Mouse (Mus musculus) activated CD4-positive, CD25-positive, alpha-beta regulatory T cell, adult 4 months (primary cell): ENCODE results near the gene Rin2. TPM values are rescaled to one million over a fixed set of nuclear protein-coding genes. Genes with fewer than 3 reads are reported as not detected.
"Not testable (repeated sequence)": the region's sequence is repeated elsewhere in the genome, so short reads cannot be mapped to it uniquely, and the experiment has no call there.

ENCODE experiments used
- ATAC-seq: one replicate; pipeline ENCODE4 v1.8.0; 2017
- polyA plus RNA-seq, 2 experiments: library from polyadenylated mRNA; unstranded; fragments of 100-300 nt; shearing (Covaris generic); gene quantifications; one replicate each; pipeline ENCODE4 v1.2.1; 2017

Rin2 gene
- polyA plus RNA-seq, 2 experiments from 2014 or later: 1.6 to 4.3 TPM

DNA sequence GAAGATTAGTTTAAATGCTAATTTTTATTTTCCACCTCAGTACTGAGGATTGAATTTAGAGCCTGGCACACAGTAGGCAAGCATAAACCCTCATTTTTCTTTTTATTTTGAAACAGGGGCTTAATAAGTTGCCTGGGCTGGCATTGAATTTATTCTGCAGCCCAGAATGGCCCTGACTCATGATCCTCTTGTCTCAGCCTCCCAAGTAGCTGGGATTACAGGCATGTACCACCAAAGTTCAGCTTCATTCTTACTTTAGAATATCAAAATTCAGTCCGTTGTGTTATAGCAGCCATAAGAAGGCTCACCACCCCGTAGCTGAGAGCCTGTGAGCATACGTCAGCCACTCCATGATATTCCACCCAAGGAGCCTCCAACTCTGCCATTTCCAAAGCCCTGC, 191.2 kb downstream of the Rin2 start:
- ATAC-seq: no peak

- ATAC-seq: no peak
Measured at GRCm38 (mm10) chr2:145866695-145867449, 191.9 kb downstream of the Rin2 start.

DNA sequence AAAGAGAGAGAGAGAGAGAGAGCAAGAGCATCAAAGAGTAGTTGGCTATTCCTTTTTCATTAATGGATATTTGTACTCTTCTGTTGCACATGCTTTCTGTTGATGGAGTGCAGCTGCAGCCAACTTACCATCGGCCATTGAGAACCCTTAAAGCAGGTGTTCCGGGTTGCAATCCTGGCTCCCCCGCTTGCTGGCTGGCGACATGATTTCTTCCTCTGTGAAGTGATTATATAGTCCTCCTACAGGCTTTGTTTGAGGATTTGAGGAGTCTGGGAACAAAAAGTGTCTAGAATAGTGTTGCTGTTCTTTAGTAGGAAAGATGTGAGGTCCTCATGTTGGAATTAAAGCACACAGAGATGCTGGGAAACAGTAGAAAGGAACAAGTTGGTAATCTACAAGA, 196.3 kb downstream of the Rin2 start:
- no peak for ATAC-seq

DNA sequence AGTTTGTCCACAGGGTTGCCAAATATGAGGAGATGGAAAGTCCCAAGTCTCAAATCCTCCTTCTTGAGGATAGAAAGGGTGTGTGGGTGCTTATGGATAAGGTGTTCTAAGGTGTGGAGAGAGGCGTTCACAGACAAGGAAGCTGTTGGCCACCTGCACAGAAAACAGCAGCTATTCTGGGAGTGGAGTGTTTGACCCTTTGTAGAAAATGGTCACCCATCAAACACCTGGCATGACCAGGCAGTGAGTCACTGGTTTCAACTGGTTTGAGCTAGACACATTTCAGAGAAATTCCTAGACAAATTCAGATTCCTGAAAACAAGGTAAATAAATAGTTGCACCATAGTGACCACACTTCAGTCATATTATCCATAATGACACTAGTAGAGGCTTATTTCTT, 197.1 kb downstream of the Rin2 start:
- ATAC-seq: no peak

- no peak for ATAC-seq
Measured at GRCm38 (mm10) chr2:145873953-145874352, 198.9 kb downstream of the Rin2 start.

DNA sequence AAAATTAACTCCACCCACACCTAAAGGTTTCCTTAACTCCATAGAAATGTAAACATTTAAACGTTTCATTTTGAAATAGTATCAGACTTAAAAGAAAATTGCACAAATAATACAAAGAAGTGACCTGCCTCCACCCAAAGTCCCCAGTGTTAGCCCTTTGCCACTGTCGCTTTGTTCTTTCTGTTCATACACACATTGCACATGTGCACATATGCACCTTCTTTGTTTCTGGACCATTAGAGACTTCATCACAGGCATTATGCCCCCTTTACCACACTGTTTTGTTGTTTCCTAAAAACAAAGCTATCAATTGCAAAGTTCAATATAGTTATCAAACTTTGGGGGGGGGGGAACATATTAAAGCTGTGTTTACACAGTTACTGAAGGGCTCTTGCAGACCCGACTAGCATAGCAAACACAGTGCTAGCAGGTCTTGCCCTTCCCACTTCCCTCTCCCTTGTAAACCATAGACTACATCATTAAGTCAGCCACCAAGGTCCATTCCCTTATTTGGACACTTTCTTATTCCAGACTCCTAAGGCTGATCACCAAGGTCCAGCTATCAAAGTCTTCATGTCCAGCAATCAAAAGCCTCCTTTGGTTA, 200.0 kb downstream of the Rin2 start:
- no peak for ATAC-seq

DNA sequence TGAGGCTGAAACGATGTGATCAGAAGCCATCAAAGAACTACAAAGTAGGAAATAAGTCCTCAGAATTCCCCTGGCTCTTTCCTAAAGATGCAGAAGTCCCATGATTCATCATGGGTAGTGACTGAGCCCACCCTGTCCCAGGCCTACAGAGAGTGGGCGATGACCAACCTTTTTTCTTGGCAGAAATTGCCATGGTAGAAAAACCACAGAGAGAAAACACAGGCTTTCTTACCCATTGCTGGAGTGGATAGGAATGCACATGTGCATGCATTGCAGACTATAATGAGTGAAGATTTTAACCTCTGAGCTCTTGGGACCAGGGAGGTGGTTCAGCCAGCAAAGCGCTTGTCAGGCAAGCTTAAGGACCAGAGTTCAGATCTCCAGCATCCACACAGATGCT, 202.2 kb downstream of the Rin2 start:
- no peak for ATAC-seq

DNA sequence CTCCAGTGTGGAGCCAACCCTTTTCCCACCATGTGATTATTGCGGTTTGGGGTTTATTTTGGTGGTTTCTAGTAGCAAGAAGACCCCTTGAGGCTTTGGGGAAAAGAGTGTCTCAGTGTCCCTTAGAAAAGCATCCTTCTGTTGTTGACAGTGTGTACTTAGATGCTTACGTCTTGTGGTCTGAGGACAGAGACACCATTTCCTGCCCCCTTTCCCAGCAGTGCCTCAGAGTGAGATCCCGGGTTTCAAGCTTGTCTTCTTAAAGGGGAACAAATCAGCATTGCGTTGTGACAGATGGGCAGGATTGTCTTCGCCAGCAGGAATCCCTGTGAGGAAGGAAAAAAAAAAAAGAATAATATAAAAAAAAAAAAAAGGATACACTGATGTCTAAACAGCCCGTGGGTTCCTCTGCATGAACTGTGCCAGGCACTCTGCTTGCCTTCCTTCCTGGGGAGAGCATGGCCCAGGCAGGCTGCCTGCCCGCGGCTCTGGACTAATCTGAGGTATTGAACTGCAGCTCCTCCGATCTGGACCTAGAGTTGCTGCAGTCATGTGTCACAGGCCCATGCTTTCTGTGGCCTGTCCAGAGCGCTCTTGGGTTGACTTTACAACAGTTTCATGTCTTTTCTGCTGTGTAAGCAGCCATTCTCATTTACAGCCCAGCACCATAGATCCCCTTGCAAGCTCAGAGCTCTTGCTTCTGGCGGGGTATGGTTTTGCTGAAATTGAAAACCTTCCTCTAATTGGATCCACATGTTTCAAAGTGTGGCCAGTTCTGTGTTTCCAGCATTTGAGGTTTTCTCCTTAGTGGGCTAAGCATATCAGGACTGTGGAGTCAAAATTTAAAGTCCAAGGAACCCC, 206.1 kb downstream of the Rin2 start:
- no peak for ATAC-seq

GRCm38 (mm10) chr2:145881932-145882331, 206.9 kb downstream of the Rin2 start:
- ATAC-seq: no peak

- no peak for ATAC-seq
Measured at GRCm38 (mm10) chr2:145882398-145882797, 207.4 kb downstream of the Rin2 start.

- no peak for ATAC-seq
Measured at GRCm38 (mm10) chr2:145884036-145884912, 209.3 kb downstream of the Rin2 start.

DNA sequence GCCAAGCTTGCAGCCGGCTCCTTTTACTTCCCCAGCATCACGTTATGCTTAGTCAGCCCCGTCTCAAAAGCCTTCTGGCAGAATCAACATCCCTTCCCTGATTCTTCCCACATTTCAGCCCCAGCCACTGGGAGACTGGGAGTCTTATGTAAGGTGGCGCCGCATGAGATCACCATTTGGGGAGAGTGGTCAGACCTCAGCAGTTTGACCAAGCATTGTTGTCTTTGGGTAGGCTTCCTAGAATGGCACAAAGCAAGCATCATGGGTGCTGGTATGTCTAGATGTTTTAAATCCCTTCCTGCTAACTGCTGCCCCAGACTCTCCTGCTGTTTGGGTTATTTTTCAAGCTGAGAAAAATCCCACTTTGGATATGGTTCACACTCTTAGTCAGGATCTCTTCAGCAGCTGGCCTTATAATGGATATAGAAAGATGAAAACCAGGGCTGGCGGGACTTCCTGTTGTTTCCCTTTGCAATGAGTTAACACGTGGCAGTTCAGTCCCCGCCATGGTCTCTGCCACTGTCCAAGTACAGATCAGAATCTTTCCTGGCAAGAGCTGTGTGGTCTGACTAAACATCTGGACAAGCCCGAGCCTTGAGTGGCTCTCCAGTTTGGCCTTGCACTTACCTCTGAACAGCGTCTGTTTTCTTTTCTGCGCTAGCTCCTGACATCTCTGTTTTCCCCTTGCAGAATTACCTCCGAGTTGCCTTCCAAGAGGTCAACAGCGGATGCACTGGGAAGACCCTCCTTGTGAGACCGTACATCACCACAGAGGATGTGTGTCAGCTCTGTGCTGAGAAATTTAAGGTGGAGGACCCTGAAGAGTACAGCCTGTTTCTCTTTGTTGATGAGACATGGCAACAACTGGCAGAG, 210.1 kb downstream of the Rin2 start:
- no peak for ATAC-seq

DNA sequence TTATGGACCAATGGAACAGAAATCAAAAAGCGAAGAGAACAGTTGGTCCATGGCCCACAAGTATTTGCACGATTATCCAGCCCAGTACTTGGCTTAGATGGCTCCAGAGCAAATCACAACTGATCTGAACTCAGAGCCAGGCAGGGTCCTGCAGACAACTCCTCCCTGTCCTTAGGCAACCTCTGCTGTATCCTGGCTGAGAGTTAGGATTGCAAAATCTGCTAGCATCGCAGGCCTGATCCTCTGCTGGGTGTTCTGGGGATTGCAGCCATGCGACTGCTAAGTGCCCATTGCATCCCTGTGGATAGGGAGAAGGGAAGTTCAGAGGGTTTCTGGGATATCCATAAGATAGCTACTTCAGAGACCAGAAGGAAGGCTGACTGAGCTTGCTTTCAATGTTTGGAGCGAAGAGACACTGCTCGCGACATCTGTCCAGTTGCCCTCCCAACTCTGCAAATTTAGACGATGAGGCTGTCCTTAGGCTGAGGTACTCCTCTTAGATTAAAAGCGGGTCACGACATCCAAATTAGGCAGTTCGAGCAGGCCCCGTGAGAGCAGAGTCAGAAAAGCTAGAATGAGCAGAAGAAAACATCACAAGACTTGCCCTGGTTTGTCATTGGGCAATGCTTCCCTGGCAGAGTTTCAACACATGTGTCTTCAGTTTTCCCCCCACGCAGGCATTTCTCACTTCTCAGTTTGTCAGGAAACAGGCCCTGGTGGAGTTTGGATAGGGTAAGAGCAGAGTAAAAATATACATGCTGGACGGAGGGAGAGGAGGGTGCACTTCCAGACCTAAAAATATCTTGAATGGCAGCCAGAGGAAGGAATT, 213.1 kb downstream of the Rin2 start:
- no peak for ATAC-seq

DNA sequence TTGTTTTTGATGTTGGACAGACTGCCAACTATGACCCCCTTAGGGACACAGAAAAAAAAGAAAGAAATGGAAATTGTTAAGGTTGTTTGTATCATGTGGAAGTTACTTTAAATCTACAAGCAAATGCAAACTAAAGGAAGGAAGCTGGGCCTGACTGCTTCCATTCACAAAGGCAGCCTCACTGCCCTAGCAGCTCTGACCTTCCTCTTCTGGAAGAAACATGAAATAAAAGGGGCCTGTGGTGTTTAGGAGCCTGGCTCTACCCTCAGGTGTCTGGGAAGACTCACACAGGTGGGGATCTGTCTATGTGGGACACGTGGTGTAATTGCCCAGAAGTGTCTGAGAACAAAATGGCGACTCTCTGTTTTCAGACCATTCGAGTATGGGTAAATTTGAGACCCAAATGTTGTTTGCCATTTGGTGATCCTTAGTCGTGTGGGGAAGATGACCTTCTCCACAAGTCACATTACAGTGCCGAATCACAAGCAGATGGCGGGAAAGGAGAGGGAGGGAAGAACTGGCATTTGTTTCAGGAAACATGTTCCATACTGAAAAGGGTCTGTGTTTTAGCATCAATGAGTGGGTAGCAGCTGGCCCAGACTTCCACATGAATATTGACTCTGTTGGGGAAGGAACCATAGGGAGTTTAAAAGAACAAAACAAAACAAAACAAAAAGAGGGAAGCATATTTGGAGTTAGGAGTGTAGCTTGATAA, 213.9 kb downstream of the Rin2 start:
- ATAC-seq: no peak

DNA sequence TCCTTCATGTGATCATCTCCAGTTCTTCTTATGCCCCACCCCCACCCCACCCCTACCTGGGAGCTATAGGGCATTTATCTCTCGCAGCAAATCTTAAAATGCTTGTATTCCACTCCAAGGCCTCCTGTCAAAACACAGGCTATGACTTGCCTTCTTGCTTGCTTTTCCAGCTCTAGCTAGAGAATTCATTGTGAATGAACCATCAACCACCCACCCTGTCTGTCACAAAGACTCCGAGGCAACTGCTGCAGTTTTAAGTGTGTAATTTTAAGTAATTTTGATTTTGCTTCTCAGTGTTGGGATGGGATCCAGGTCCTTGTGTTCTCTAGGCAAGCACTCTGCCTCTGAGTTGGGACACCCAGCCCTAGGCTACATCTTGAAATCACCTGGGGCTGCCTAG, 215.6 kb downstream of the Rin2 start:
- no peak for ATAC-seq

- no peak for ATAC-seq
Measured at GRCm38 (mm10) chr2:145893756-145894155, 218.7 kb downstream of the Rin2 start.

DNA sequence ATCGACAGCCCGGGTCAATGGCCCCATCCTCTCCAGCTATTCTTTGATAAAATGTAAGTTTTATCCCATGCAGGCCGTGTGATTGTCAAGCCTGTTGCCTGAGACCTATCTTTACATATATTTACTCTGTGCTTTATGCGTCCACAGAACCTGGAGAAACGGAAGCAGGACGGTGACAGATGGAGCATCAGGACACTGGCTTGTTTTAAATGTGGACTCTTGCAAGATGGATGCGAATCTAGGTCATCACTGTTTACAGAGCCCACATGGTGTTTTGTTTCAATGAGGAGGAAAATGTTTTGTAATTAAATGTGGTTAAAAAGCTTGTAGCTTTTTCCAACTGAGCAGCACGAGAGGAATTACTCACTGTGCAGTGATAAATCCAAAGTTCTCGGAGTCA, 223.1 kb downstream of the Rin2 start:
- no peak for ATAC-seq

- ATAC-seq: not testable (repeated sequence)
Measured at GRCm38 (mm10) chr2:145900318-145900717, 225.3 kb downstream of the Rin2 start.

GRCm38 (mm10) chr2:145901861-145902260, 226.8 kb downstream of the Rin2 start, which contains the start of gene Naa20:
Gene Naa20, plus strand, starts transcription at chr2:145902099.
- ATAC-seq: no peak
